ENCODE assay signal across 9 mouse cellular contexts in genomic region chr10:16440932-16441640, GRCm38 (mm10).
A peak's percentile ranks its signal among the peaks of the same experiment; 100 is the strongest.
DNase-seq lines count a peak whose midpoint lies in the region; ATAC-seq lines count a peak whose summit lies in the region.
"Had no signal": no experiment of that assay in that cellular context is flagged by ENCODE, and none has a peak within 500 bp of the region (broad histone marks: within the 10 kb centered on the region; RNA-seq: fewer than 3 reads in every experiment).

No protein-coding gene starts in this region.

- no peaks in the 10 kb centered on the region for H3K36me3 ChIP-seq in intestine, embryonic 16.5 days (ENCODE audit: control insufficient read depth, insufficient read depth, low read length)
- no peaks in the 10 kb centered on the region for H3K36me3 ChIP-seq in intestine, embryonic 15.5 days
- H3K36me3 ChIP-seq in embryonic facial prominence, embryonic 14.5 days (ENCODE audit: control insufficient read depth, insufficient read depth, low read length), result no peaks in the 10 kb centered on the region
- H3K36me3 ChIP-seq in midbrain, embryonic 12.5 days, result no peaks in the 10 kb centered on the region

- DNase-seq in adipocyte (ENCODE audit: low spot score), result peak; percentile 56
- peak; percentile 7 for DNase-seq in embryonic facial prominence, embryonic 14.5 days (ENCODE audit: low spot score)
- DNase-seq in frontal cortex, postnatal 14 days (ENCODE audit: low spot score in 2 of 2), result no peak
- no peak for DNase-seq in left cerebral cortex, postnatal 4 days
- DNase-seq: liver, postnatal 0 days had no signal

- H3K4me1 ChIP-seq in intestine, embryonic 16.5 days (ENCODE audit: control insufficient read depth, insufficient read depth, low read length), result no peaks in the 10 kb centered on the region
- H3K4me1 ChIP-seq in intestine, embryonic 15.5 days (replicated peaks), result no peaks in the 10 kb centered on the region
- H3K4me1 ChIP-seq in embryonic facial prominence, embryonic 14.5 days (ENCODE audit: control insufficient read depth, insufficient read depth, low read length), result no peaks in the 10 kb centered on the region
- peaks cover 6% of the 10 kb centered on the region for H3K4me1 ChIP-seq in midbrain, embryonic 12.5 days

- no peaks in the 10 kb centered on the region for H3K27me3 ChIP-seq in intestine, embryonic 16.5 days (replicated peaks; ENCODE audit: control insufficient read depth, insufficient read depth, low read length)
- H3K27me3 ChIP-seq in intestine, embryonic 15.5 days (replicated peaks), result no peaks in the 10 kb centered on the region
- no peaks in the 10 kb centered on the region for H3K27me3 ChIP-seq in embryonic facial prominence, embryonic 14.5 days (replicated peaks; ENCODE audit: control insufficient read depth, insufficient read depth, low read length)
- no peaks in the 10 kb centered on the region for H3K27me3 ChIP-seq in midbrain, embryonic 12.5 days

- WGBS in intestine, embryonic 16.5 days, result 32% methylated on average over 3 of the region's 3 CpGs
- 31% methylated on average over 3 of the region's 3 CpGs for WGBS in intestine, embryonic 15.5 days
- 26% methylated on average over 3 of the region's 3 CpGs for WGBS in embryonic facial prominence, embryonic 14.5 days
- WGBS in midbrain, embryonic 12.5 days, result 24% methylated on average over 3 of the region's 3 CpGs

- no peak overlapping the region for H3K4me2 ChIP-seq in intestine, embryonic 16.5 days (ENCODE audit: low read depth, low read length)
- no peak overlapping the region for H3K4me2 ChIP-seq in intestine, embryonic 15.5 days (replicated peaks)
- H3K4me2 ChIP-seq in embryonic facial prominence, embryonic 14.5 days (ENCODE audit: low read depth, low read length), result no peak overlapping the region
- H3K4me2 ChIP-seq in midbrain, embryonic 12.5 days (replicated peaks), result no peak overlapping the region

- H3K27ac ChIP-seq in intestine, embryonic 16.5 days (ENCODE audit: low read length), result no peak overlapping the region
- no peak overlapping the region for H3K27ac ChIP-seq in intestine, embryonic 15.5 days
- no peak overlapping the region for H3K27ac ChIP-seq in embryonic facial prominence, embryonic 14.5 days (replicated peaks; ENCODE audit: low read depth, low read length)
- 0 out of 2 replicates have a peak overlapping the region, but pooled peaks have one; percentile 30 for H3K27ac ChIP-seq in midbrain, embryonic 12.5 days (replicated peaks)
- H3K27ac ChIP-seq: left cerebral cortex, adult 2 months had no signal

- peak; percentile 28; the same call in 1 of the 2 replicates for ATAC-seq in intestine, embryonic 16.5 days
- ATAC-seq in intestine, embryonic 15.5 days, result no peak; the same call in 1 of the 2 replicates
- ATAC-seq in embryonic facial prominence, embryonic 14.5 days (ENCODE audit: low read depth), result no peak
- peak; percentile 93 for ATAC-seq in midbrain, embryonic 12.5 days (ENCODE audit: low FRiP score, low read depth)
- ATAC-seq: liver, postnatal 0 days had no signal

- no peak overlapping the region for H3K9ac ChIP-seq in intestine, embryonic 16.5 days (ENCODE audit: low read depth, low read length)
- no peak overlapping the region for H3K9ac ChIP-seq in intestine, embryonic 15.5 days
- no peak overlapping the region for H3K9ac ChIP-seq in embryonic facial prominence, embryonic 14.5 days (ENCODE audit: low read depth, low read length)
- no peak overlapping the region for H3K9ac ChIP-seq in midbrain, embryonic 12.5 days (replicated peaks)
- H3K9ac ChIP-seq: liver, postnatal 0 days had no signal

- H3K4me3 ChIP-seq in intestine, embryonic 16.5 days (ENCODE audit: low read length), result no peak overlapping the region
- H3K4me3 ChIP-seq in intestine, embryonic 15.5 days (replicated peaks), result no peak overlapping the region
- H3K4me3 ChIP-seq in embryonic facial prominence, embryonic 14.5 days (ENCODE audit: low read depth, low read length), result no peak overlapping the region
- H3K4me3 ChIP-seq in midbrain, embryonic 12.5 days, result no peak overlapping the region
- H3K4me3 ChIP-seq: left cerebral cortex, adult 2 months had no signal

- intact Hi-C loops in left cerebral cortex, postnatal 4 days (cut with DNase I), result no loop called here

- H3K9me3 ChIP-seq in intestine, embryonic 16.5 days (ENCODE audit: control insufficient read depth, low read length), result no peaks in the 10 kb centered on the region
- no peaks in the 10 kb centered on the region for H3K9me3 ChIP-seq in intestine, embryonic 15.5 days
- H3K9me3 ChIP-seq in embryonic facial prominence, embryonic 14.5 days (ENCODE audit: control insufficient read depth, low read length), result no peaks in the 10 kb centered on the region
- no peaks in the 10 kb centered on the region for H3K9me3 ChIP-seq in midbrain, embryonic 12.5 days

Comparison
In these comparisons a context has a peak if more than half of its experiments do, and no peak if none do; other contexts are left out.
1. ATAC-seq: peak in intestine, embryonic 16.5 days (single experiment) and midbrain, embryonic 12.5 days (single experiment); none in intestine, embryonic 15.5 days (single experiment) and embryonic facial prominence, embryonic 14.5 days (single experiment).
2. DNase-seq: peak in adipocyte (single experiment) and embryonic facial prominence, embryonic 14.5 days (single experiment); none in frontal cortex, postnatal 14 days (0 of 2) and left cerebral cortex, postnatal 4 days (single experiment).